Mouse (Mus musculus) urinary bladder, postnatal 36 days (tissue): Measurements from ENCODE around the gene Aars2.

ENCODE experiments used
- DNase-seq, 2 experiments: peaks; one replicate each; pipeline ENCODE4 v3.0.0; 2022; ENCODE audit warnings: low spot score in 2 of 2, mixed read lengths in 1 of 2

Aars2 gene

DNA sequence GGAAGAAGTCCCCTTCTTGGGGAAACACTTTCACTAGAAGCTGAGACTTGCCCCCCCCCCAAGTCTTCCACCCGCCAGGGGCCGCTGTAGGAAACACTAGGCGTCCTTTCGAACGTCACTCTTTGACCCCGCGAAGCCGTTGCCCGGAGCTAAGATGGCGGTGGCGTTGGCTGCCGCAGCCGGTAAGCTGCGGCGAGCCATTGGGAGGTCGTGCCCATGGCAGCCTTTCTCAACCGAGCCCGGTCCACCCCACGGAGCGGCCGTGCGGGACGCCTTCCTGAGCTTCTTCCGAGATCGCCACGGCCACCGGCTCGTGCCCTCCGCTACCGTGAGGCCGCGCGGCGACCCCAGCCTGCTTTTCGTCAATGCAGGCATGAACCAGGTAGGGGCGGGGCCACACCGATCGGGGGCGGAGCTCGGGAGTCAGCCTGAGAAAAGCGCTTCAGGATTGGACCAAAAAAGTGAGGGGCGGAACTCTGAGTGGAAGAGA is at the start of gene Aars2:
TSS of gene Aars2 (plus strand) at position 142 of the 490 bp plus-strand sequence.
- DNase-seq: peak; percentile 92 to 94

DNA sequence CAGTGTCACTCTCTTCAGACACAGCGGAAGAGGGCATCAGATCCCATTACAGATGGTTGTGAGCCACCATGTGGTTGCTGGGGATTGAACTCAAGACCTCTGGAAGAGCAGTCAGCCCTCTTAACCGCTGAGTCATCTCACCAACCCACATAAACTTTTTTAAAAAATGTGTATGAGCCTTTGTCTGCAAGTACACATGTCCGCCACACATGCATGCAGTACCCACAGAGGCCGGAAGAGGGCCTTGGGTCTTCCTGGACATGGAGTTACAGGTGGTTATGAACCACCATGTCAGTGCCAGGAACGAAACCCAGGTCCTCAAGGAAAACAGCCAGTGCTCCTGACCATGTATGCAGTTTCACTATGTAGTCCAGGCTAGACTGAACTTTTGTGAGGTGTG is 49.2 kb upstream of the Aars2 start:
- no peak for DNase-seq

DNA sequence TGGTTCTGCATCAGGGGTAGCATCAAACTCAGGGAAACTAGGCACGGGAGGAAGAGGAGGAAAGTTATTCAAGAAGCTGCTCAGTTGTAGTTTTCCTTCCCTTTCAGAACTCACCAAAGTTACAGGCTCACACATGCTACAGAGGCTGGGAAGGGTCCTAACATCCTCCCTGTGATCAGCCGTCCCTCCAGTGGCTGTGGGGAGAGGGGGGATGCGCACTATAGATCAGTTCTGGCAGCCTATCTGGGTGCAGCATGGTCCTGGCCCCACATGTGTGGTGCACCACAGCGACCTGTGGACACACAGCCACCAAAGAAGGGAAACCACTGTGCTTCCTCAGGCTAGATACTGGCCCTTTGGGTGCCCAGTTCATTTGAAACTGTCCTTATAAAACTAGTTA is 48.1 kb upstream of the Aars2 start:
- no peak for DNase-seq

- DNase-seq: no peak
These were observed 47.6 kb upstream of the Aars2 start for GRCm38 (mm10) chr17:45459062-45459461.

GRCm38 (mm10) chr17:45462506-45462905 is 44.1 kb upstream of the Aars2 start:
- DNase-seq: no peak

- DNase-seq: no peak
These were observed 42.4 kb upstream of the Aars2 start for GRCm38 (mm10) chr17:45464255-45464654.

GRCm38 (mm10) chr17:45466701-45467100 is 39.9 kb upstream of the Aars2 start:
- no peak for DNase-seq

DNA sequence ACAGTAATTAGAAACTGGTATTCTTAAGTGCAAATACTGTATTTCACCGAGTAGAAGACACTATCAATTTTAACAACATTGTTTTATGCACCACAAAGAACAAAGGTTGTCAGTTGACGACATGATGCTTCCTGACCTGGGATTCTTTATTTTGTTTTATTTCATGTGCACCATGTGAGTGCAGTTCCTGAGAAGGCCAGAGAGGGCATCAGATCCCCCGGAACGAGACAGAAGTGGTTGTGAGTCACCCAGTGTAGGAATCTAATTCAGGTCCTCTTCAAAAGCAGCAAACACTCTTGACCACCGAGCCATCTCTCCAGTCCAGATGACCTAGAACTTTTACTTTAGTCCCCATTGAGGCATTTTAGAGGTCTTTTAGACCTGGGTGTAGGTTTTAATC is 38.3 kb upstream of the Aars2 start:
- DNase-seq: no peak

DNA sequence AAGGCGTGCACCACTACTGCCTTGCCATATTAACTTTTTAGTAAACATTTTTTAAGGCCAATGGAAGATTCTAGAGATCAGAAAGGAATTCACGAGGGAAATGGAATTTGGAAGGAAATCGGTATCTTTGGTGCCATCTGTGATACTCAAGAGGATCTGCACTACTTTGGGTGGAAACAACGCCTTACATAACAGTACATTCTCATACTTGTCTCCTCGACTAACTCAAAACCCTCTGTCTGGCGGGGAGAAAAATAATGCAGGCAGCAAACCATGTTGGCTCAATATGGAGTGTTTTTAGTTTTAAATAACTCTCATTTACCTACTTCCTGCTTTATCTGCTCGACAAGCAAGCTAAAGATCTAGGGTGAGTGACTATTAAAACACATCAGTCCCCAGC is 35.9 kb upstream of the Aars2 start:
- no peak for DNase-seq

- no peak for DNase-seq
These were observed 33.0 kb upstream of the Aars2 start for GRCm38 (mm10) chr17:45473667-45474066.

DNA sequence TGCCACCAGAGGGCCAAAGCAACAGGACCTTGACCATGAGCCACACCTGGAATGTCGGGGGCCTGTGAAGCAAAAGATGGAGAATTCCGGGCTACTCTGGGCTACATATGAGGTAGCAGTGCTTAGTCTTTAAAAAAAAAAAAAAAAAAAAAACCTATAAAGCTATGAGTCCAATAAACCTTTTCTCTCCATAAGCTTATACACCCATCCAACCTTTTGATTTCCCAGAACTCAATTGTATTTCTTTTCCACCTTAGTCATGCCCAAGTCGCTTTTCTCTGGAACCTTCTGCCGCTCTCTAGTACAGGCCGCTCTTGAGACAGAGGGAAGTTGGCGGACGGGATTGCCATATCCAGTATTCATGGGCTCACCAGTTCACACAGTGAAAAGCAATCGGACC is 32.5 kb upstream of the Aars2 start:
- DNase-seq: no peak

DNA sequence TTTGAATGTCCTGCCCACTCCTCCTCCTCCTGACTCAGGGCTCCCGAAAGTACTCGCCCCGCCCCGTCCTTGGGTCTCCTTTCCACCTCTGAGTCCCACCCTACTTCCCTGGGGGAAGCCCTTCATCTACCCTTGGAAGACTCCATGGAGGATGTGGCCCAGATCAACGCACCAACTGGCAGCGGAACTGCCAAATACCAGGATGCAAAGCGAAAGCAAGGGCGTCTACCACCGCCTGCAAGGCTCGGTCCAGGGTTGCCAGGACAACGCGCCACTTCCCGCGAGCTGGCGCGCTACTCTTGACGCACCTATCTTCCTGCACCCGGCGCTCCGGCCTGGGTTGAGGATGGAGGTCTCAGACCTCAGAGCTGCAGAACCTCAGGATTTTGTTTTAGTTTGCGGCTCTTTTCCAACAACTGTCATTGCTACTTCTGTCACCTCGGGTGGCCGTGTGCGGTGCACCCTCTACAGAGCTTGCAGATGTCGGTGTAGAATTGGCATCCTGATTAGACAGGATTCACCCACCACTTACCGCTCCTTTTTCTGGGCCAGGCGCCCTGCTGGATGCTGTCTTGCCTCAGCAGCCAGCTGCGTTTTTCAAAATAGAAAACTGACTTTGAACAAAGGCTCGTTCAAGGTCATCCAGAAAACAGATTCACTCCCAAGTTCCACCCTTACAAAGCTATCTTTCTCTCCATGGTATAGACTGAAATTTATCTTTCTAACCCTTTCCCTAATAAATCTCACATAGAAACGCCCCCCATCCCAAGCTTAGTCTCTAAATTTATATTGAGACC is 31.8 kb upstream of the Aars2 start, which contains the start of gene Spats1:
TSS of gene Spats1 (minus strand) at position 747 of the 797 bp plus-strand sequence.
- peak; percentile 12 to 20 for DNase-seq

DNA sequence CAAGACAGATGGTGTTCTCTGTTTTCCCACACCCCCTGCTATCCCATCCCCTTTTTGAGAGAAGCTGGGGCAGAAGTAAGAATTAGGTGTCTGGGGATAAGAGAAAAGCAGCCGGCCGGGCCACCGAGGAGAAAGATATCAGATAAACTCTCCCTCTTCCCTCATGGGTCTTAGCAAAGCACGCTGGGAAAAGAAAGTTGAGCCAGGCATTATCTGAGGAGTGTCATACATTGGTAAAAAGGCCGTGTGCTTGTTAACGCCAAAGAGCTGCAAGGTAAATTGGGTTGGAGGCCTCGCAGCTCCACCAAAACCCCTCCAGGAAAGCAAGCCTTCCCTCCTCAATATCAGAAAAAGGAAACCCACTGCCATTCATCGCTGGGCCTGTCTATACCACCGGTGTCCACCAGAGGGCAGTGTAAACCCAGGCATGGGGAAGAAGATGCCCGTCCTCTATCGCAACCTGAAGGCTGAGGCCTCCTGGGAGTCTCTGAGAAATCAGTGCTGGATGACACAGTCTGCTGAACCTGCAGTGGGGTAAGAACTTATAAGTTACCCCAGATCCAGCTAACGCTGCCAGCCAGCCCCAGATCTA is 28.3 kb upstream of the Aars2 start:
- DNase-seq: peak; percentile 64 to 71

DNA sequence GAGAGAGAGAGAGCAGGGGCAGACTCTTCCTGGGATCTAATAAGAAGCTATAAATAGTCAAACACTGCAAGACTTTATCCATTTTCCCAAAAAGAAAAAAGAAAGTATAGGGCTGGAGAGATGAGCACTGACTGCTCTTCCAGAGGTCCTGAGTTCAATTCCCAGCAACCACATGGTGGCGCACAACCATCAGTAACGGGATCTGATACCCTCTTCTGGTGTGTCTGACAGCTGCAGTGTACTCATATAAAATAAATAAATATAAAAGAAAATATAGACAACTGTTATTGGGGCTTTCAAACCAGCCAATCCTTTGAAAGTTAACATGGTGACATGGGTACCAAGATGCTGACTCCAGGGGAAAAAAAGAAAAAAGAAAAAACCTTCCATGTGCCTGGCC is 26.2 kb upstream of the Aars2 start:
- no peak for DNase-seq

DNA sequence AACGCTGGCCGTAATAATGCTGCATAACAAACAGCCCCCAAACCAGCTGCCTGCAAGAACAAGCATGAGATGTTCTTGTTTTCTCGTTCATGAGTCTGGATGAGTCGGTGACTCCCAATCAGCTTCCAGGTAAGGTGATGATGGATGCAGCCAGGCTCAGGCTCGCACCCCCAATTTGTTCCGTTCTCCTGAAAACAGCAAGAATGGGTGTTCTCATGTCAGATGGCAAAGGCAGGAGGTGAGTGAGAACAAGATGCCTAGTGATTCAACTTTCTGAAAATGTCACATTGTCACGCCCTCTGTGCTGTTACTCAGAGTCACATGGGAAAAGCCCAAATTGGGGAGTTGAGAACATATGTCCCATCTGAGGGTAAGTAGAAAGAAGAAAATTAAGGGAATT is 21.1 kb upstream of the Aars2 start:
- no peak for DNase-seq

DNA sequence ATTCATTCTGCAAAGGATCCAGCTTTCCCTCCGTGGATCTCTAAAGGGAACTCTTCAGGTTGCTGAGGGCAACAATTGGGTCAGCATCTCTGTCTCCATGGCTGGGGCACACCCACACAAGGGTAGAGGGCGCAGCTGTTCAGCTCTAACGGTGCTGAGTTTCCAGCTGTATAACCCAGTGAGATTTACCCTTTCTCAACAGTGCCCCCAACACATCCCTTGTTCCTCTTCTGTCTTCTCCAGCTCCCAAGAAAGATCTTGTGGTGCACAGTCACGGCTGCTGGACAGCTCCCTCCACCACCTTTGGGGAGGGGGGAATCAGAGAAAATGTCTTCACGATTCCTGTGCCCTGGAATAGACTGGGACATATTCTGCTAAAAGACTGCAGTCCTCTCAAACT is 19.4 kb upstream of the Aars2 start:
- DNase-seq: no peak

DNA sequence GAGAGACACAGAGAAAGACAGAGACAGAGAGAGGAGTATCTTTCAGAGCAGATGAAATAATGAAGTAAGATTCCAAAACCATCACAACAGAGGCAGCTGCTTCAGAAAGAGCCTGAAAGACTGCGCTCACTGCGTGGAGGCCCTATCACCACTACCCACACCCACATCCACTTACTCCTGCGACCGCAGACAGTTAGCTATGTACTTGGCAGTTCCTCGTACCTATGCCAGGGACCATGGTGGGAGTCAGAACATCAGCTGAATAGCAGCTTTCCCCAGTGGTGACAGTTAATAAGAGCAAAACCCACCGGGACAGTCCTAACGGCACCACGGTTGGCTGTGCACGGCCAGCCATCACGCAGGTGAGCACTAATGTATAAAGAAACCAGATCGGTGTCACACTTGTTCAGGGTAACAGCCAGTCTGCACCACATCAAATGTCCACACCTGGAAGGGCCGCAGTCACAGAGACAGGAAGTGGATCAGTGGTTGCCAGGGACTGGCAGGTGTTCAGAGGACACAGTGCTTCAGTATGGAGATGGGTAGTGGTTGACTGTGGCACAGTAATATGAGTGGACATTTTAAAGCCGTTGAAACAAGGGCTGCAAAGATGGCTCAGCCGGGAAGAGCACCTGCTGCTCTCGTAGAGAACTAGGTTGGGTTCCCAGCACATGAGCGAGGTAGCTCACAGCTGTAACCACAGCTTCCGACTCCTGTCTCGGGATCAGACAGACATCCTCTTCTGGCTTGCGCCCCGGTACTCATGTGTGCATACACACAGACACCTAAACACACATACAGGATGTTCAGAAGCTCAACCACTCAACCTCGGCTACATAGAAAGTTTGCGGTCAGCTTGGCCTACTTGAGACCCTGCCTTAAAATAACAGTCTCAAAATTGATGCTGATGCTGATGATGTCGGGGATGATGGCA is 18.1 kb upstream of the Aars2 start:
- DNase-seq: no peak

DNA sequence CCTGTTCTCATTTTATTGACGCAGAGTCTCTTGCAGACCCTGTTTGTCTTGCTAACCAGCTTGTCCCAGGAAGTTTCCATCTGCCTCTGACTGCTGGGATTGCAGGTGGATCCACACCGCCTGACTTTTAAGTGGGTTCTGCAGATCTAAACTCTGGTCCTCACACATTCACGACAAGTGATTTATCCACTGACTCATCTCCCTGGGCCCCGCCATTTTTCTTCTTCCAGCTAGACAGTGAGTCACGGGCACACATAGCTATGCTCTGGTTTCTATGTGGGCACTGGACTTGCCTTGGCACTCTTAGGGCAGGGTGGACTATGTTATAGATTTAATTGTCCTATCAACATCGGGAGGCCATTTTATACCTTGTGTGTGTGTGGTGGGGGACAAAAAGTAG is 16.9 kb upstream of the Aars2 start:
- no peak for DNase-seq

- DNase-seq: no peak
These were observed 16.0 kb upstream of the Aars2 start for GRCm38 (mm10) chr17:45490532-45491154.

- no peak for DNase-seq
These were observed 11.2 kb upstream of the Aars2 start for GRCm38 (mm10) chr17:45495398-45495797.

DNA sequence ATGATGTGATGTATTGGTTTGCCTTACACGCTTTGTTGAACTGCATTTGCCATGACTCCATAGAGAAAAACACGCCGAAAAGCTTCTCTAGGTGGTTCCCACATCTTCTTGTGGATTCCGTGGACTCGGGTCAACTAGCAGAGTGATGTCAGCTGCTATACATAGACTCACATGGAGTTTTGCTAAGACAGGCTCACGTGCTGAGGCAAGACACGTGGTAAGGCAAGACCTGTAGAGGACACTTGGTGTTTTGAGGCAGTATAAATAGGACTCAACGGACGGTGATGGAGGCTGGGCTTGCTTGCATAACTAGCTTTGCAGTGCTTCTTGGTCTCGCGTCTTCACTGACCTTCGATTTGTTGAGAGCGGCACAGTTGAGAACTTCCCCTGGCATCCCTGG is 8.2 kb upstream of the Aars2 start:
- no peak for DNase-seq

GRCm38 (mm10) chr17:45499516-45499915 is 7.1 kb upstream of the Aars2 start:
- DNase-seq: no peak
